Mouse (Mus musculus) urinary bladder, postnatal 14 days (tissue): ENCODE results near the gene Slc45a3.

Experiments
- DNase-seq: peaks from one replicate; pipeline ENCODE4 v3.0.0; 2021; ENCODE audit warnings: low spot score

The Slc45a3 gene

GRCm38 (mm10) chr1:131993169-131994040 is 30.6 kb downstream of the Slc45a3 start:
- no peak for DNase-seq

DNA sequence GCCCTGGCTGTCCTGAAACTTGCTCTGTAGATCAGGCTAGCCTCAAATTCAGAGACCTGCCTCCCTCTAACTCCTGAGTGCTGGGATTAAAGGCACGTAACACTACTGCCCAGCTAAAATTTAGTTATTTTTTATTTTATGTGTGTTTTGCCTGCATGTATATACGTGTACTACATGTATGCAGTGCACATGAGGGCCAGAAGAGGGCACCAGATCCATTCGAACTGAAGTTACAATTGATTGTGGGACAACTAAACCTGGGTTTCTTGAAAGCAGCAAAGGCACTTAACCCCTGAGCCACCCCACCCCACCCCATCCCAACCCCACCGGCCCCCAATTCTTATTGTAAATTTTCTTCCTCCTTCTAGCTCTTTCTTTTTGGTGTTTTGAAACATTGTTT is 32.3 kb downstream of the Slc45a3 start:
- peak; percentile 64 for DNase-seq

DNA sequence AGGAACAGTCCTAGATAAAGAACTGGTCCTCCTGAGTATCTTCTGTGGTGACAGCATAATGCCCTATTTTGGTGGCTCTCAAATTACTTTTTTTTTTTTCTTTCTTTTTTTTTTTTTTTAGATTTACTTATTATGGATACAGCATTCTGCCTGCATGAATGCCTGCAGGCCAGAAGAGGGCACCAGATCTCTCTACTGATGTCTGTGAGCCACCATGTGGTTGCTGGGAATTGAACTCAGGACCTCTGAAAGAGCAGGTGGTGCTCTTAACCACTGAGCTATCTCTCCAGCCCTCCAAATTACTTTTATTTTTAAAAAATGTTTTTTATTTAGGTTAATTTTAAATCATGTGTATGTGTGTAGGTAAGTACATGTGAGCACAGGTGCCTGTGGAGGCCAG is 37.7 kb downstream of the Slc45a3 start:
- DNase-seq, result no peak

DNA sequence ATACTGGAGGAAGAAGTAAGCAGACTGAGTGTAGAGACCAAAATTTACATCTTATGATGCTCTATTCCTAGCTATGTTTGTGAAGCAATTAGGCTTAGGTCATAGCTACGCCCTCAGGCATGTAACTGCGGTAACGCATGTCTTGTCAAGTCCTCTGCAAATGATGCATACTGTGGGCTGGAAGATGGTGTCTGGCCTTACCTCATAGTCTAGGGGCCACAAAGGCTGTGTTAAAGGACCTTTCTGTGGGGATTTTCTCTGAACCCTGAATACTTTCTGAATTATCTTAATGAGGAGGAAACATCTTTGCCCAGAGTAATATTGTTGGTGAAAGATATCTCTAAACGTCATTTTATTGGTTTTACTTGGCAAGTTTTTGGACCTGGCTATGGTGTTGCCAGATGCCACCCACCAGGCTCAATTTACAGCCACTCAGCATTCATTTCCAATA is 39.1 kb downstream of the Slc45a3 start:
- DNase-seq, result no peak

GRCm38 (mm10) chr1:132003111-132003510 is 40.3 kb downstream of the Slc45a3 start:
- DNase-seq, result no peak

DNA sequence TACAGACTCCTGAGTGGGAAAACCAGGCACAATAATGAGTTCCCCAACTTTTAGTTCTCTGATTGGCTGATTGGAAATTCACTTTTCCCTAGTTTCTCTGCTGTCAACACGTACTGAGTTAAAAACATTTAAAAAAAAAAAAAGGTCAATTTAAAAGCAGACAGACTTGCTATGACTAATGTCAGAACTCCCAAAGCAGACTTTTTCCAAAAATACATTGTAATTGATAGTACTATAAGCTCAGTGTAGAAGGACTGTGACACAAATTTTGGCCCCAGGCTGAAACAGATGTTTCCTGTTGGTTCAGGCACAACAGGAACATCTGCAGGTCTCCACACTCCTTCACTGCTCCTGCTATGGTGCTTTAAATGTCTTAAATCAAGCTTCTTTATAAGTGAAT is 41.0 kb downstream of the Slc45a3 start:
- no peak for DNase-seq

DNA sequence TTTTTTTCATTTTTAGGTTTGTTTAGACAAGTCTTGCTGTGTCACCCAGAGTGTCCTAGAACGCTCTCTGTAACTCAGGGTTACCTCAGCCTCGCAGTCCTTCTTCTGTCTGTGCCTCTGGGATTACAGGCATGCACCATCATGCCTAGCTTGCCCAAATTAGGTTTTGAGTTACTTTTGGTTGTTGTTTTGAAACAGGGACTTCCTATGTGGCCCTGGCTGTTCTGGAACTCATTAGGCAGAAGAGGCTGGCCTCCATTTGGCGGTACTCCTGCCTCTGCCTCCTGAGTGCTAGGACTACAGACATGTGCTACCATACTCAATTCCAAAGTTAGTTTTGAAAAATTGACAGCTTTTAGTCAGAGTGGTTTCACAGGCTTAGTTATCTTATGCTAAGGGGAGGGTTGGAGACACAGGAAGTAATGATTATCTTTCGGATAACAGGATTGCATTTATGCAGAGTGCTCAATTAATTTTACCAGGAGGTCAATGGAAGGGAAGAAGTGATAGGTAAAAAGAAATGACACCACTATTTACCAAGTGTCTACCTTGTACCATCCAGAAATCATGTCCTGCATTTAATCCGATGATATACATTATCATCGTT is 41.9 kb downstream of the Slc45a3 start:
- no peak for DNase-seq

DNA sequence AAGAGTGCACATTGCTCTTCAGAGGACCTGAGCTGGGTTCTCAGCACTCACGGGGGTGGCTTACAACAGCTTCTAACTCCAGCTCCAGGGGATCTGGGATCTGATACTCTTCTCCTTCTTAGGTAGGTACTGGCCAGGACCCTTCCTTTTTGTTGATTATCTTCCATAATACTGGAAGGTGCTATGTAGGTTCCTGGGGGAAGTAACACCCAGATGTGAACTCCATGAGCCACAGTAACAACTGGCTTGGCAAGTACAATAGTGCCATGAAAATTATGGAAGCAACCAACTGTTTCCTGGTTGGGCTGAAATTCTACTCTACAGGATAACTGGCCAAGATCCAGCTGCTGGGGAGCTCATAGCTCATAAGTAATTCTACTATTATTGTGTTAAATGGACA is 42.7 kb downstream of the Slc45a3 start:
- no peak for DNase-seq

GRCm38 (mm10) chr1:132006046-132006445 is 43.3 kb downstream of the Slc45a3 start:
- peak; percentile 36 for DNase-seq

DNA sequence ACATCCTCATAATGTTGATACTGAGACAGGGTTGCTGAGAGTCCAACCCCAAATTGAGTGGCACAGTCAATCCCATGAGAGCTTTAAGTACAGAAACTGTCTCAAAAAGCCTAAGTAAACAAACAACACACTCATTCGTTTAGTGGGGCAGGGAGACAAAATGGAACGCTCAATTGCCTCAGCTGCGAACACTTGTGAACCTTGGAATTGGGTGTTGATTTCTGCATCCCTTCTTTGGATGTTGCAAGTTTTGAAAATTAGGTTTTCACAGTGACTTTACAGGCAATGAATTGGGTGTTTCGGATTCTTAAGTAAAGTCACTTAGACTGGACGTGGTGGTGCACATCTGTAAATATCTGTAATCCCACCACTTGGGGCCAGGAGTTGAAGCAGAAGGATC is 44.0 kb downstream of the Slc45a3 start:
- DNase-seq, result no peak

- peak; percentile 93 for DNase-seq
Measured at GRCm38 (mm10) chr1:132007282-132007815, 44.6 kb downstream of the Slc45a3 start, which contains the start of gene Elk4. Gene Elk4, plus strand, starts transcription at chr1:132007607.

- peak; percentile 87 for DNase-seq
Measured at GRCm38 (mm10) chr1:132007828-132008827, 45.4 kb downstream of the Slc45a3 start.

GRCm38 (mm10) chr1:132008881-132009644 is 46.3 kb downstream of the Slc45a3 start:
- no peak for DNase-seq

GRCm38 (mm10) chr1:132010632-132011501 is 48.1 kb downstream of the Slc45a3 start:
- DNase-seq, result no peak

GRCm38 (mm10) chr1:132011785-132012184 is 49.0 kb downstream of the Slc45a3 start:
- DNase-seq, result no peak

DNA sequence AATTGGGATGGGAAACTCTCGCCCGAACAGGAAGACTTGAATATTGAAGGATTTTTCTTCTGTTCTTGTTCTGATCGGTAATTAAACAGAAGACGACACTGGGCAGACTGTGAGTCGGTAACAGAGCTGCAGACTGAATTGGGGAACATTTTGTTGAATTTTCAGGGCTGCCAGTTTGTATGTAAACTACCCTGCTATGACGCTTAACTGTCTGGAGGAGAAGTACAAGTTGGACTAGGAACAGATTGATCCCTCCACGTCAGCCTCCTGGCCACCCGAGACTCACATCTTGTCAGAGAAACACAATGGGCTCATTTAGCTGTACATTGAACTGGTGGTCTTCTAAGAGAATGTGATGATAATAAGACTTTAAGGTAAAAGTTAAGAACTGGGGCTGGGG is 50.1 kb downstream of the Slc45a3 start:
- DNase-seq, result no peak

DNA sequence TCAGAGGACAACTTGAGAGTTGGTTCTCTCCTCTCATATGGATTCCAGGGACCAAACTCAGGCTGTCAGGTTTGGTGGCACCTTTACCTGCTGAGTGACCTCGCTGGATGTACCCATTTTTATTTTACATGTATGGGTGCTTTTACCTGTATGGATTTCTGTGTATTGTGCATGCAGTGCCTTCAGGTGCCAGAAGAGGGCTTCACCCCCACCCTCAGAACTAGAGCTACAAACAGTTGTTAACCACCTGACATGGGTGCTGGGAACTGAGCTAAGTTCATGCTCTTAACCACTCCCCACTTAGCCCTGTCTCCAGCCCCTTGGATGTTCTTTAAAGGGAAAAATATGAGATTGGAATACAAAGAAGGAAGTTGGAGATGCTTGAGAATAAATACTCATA is 52.0 kb downstream of the Slc45a3 start:
- no peak for DNase-seq

DNA sequence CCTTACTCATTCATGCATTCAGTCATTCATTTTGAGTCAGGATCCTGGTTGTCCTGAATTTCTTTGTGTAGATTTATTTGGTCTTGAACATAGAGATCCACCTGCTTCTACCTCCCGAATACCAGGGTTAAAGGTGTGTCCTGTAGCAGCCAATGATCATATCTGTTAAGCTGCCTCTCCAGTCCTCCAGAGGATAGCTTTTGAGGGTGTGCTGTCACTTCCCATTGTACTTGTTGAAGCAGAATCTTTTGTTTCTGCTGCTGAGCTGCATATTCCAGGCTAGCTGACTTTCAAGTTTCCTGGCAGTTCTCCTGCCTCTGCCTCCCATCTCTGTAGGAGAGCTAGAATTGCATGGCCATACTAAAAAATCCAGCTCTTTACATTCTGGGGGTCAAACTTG is 53.9 kb downstream of the Slc45a3 start:
- no peak for DNase-seq

GRCm38 (mm10) chr1:132019876-132020275 is 57.1 kb downstream of the Slc45a3 start:
- DNase-seq, result no peak

DNA sequence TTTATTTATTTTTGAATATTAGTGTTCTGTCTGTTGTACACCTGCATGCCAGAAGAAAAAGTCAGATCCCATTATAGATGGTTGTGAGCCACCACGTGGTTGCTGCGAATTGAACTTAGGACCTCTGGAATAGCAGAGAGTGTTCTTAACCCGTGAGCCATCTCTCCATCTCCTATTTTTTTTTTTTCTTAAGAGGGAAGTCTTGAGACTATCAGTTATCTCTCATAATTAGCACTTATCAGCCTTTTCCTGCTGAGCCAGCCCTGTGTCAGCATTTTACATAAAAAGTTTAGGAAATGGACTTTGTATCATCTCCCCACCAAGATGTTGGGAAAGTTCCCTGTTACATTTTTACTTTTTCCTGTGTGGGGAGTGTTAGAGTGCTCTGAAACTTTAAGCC is 59.3 kb downstream of the Slc45a3 start:
- no peak for DNase-seq
